Mouse (Mus musculus): ENCODE results near the gene Vps45. TPM values are rescaled to one million over a fixed set of nuclear protein-coding genes. Genes with fewer than 3 reads are reported as not detected.
A peak's percentile ranks its signal among the peaks of the same experiment; 100 is the strongest.
"Not testable (repeated sequence)": the region's sequence is repeated elsewhere in the genome, so short reads cannot be mapped to it uniquely, and the experiment has no call there.

The Vps45 gene
- polyA plus RNA-seq, 1 experiment: not detected

DNA sequence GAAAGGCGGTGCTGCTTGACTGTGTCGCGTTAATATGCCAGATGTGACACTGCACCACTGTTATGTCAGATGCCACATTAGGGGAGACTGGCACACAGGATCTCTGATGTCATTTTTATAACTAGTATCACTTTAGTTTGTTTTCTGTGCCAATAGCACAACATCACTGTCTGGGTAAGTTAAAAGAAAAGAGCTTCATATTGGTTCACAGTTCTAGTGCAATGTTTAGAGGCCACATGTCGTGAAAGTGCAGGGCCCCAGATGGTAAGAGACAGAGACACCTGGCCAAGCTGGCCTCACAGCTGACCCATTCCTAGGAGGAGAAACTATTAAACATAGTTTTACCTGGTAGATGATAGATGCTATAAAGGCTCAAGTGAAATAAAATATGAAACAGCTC lies 7.1 kb downstream of the Vps45 start:
- Histone ChIP-seq H3K4me1 (ENCODE audit: control insufficient read depth, insufficient read depth, low read length) (no peaks in the 10 kb centered on the region), H3K27ac (ENCODE audit: insufficient read depth, low read depth, low read length) (no peak overlapping the region), H3K4me3 (ENCODE audit: insufficient read depth, low read depth, low read length) (no peak overlapping the region)
- WGBS: 76% methylated on average over 4 of the region's 4 CpGs
- no peak for TF ChIP-seq POLR2A (IDR thresholded peaks at IDR 0.05; ENCODE audit: insufficient read depth, low read depth, low read length)
- no peak for TF ChIP-seq CTCF (IDR thresholded peaks at IDR 0.05; ENCODE audit: insufficient read depth, low read depth, low read length)

DNA sequence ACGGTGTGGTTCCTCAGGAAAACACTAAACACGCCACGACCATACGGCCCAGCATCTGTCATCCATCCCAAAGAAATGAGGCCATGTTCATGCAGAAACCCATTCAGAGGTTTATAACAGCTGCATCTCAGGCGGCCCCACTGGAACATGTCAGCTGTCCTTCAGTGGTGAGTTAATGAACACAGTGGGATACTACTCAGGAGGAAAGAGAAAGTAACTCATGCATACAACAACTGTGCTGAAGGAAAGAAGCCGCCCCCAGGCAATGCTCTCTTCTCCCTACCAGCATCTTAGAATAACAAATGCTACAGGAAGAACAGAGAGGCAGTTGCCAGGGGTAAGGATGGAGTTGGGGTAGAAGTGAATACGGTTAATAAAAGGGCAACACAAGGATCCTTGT lies 7.5 kb downstream of the Vps45 start:
- 61% methylated on average over 7 of the region's 7 CpGs for WGBS
- H3K4me1 ChIP-seq (ENCODE audit: control insufficient read depth, insufficient read depth, low read length): no peaks in the 10 kb centered on the region
- TF ChIP-seq CTCF (IDR thresholded peaks at IDR 0.05; ENCODE audit: insufficient read depth, low read depth, low read length) (no peak), POLR2A (IDR thresholded peaks at IDR 0.05; ENCODE audit: insufficient read depth, low read depth, low read length) (no peak)

DNA sequence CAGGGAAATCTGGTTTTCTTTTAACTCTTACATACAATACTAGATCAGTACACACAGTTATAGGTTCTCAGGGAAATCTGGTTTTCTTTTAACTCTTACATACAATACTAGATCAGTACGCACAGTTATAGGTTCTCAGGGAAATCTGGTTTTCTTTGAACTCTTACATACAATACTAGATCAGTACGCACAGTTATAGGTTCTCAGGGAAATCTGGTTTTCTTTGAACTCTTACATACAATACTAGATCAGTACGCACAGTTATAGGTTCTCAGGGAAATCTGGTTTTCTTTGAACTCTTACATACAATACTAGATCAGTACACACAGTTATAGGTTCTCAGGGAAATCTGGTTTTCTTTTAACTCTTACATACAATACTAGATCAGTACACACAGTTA lies 13.7 kb downstream of the Vps45 start:
- not testable (repeated sequence) for H3K4me1 ChIP-seq (ENCODE audit: control insufficient read depth, insufficient read depth, low read length)

More for the DNA sequence above, 7.5 kb downstream of the Vps45 start:
- Histone ChIP-seq H3K27ac (ENCODE audit: insufficient read depth, low read depth, low read length) (no peak overlapping the region), H3K4me3 (ENCODE audit: insufficient read depth, low read depth, low read length) (no peak overlapping the region)

DNA sequence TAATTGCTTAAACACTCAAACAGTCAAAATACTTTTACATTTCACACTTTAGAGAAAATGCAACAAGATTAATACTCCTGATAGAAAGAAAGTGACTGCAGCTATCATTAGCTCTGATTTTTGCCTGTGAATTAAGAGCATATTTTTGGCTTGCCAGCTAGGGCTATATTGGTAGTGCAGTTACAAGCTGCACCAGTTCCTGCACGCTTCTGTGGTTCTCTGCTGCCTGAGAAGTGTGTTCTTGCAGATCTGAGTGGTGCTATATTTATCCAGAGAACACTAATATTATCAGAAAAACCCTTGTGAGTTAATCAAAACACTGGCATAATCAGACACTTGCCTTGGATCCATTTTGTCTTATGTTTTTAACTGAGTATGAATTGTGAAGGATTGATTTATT lies 15.2 kb downstream of the Vps45 start:
- H3K27ac ChIP-seq (ENCODE audit: insufficient read depth, low read depth, low read length): no peak overlapping the region
- TF ChIP-seq POLR2A (IDR thresholded peaks at IDR 0.05; ENCODE audit: insufficient read depth, low read depth, low read length) (no peak), CTCF (IDR thresholded peaks at IDR 0.05; ENCODE audit: insufficient read depth, low read depth, low read length) (no peak)
- no peak overlapping the region for H3K4me3 ChIP-seq (ENCODE audit: insufficient read depth, low read depth, low read length)
- WGBS: 31% methylated on average over 1 of the region's 1 CpGs
- peaks cover 4% of the 10 kb centered on the region for H3K4me1 ChIP-seq (ENCODE audit: control insufficient read depth, insufficient read depth, low read length)

More for the DNA sequence above, 13.7 kb downstream of the Vps45 start:
- not testable (repeated sequence) for H3K27ac ChIP-seq (ENCODE audit: insufficient read depth, low read depth, low read length); H3K4me3 ChIP-seq (ENCODE audit: insufficient read depth, low read depth, low read length)
- WGBS: 92% methylated on average over 3 of the region's 3 CpGs

DNA sequence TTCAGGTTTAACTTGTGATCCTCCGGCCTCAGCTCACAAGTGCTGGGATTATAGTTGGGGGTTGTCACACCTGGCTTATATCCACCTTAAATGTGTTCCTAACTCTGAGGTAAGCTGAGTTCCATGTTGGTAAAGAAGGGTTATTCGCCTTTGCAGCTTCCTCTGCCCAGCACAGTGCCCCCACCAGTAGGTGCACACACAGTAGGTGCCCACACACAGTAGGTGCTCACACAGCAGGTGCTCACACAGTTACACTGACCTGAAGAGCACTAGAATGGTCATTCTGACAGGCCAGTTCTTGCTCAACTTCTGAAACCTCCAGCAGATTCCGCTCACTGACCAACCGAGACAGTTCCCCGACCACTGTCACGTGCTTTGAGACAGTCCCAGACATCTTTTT lies 17.2 kb downstream of the Vps45 start:
- WGBS: 97% methylated on average over 6 of the region's 6 CpGs
- H3K4me1 ChIP-seq (ENCODE audit: control insufficient read depth, insufficient read depth, low read length): peaks cover 4% of the 10 kb centered on the region
- TF ChIP-seq CTCF (IDR thresholded peaks at IDR 0.05; ENCODE audit: insufficient read depth, low read depth, low read length) (no peak), POLR2A (IDR thresholded peaks at IDR 0.05; ENCODE audit: insufficient read depth, low read depth, low read length) (no peak)
- no peak overlapping the region for H3K4me3 ChIP-seq (ENCODE audit: insufficient read depth, low read depth, low read length)
- no peak overlapping the region for H3K27ac ChIP-seq (ENCODE audit: insufficient read depth, low read depth, low read length)

DNA sequence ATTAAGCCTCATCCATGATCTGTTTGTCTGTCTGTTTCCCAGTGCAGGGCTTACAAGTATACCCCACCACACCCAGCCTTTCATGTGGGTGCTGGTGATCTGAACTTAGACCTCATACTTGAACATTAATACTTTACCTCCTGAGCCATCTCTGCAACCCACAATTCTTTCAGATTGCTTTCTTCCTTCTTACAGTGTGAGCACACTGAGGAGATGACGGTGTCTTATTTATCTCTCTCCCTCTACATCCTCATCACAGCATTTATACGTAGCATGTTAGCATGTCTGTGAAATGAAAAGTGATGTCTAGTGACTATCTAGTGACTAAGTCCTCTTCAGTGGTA lies 17.6 kb downstream of the Vps45 start:
- 86% methylated on average over 2 of the region's 2 CpGs for WGBS
- no peak for TF ChIP-seq POLR2A (IDR thresholded peaks at IDR 0.05; ENCODE audit: insufficient read depth, low read depth, low read length)
- no peak for TF ChIP-seq CTCF (IDR thresholded peaks at IDR 0.05; ENCODE audit: insufficient read depth, low read depth, low read length)
- 0 out of 2 replicates have a peak overlapping the region, but pooled peaks have one; percentile 50 for H3K27ac ChIP-seq (ENCODE audit: insufficient read depth, low read depth, low read length)

DNA sequence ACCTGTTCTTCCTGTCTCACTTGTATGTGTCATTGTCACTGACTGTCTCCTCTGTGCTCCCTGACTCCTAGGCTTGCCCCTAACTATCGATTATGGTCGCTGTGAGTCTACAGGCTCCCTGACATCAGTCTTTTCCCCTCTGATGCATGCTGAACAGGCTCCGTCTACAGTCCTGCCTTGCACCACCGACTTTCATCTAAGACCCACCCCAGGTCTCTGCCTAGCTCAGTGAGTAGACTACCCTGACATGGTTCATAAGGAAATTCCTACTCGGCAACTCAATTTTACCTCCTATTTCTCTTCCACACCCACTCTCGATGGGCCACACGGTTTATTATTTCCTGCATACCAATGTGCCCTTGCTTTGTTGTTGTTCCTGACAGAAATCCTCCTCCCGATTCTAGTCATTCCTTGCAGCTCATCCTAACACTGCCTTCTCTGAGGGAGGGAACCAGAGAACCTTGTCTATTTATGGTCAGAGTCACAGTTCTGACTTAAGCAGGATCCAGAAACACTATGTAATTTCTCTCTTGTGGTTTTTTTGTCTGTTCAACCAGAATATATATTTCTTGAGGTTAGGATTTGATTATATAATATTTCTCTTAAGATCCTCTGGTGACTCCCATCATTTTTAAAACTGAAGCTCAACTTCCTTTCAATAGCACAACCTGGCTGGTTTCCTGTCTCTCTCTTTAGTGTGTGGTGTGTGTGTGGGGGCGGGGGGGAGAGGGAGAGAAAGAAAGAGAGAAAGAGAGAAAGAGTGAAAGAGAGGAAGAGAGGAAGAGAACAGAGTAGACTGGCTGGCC lies 18.2 kb downstream of the Vps45 start:
- Histone ChIP-seq H3K4me1 (ENCODE audit: control insufficient read depth, insufficient read depth, low read length) (peaks cover 4% of the 10 kb centered on the region), H3K4me3 (ENCODE audit: insufficient read depth, low read depth, low read length) (no peak overlapping the region), H3K27ac (ENCODE audit: insufficient read depth, low read depth, low read length) (peak overlapping the region; percentile 53; the same call in 1 of the 2 replicates)
- no peak for TF ChIP-seq POLR2A (IDR thresholded peaks at IDR 0.05; ENCODE audit: insufficient read depth, low read depth, low read length)
- WGBS: 58% methylated on average over 9 of the region's 9 CpGs

More for the DNA sequence above, 17.6 kb downstream of the Vps45 start:
- Histone ChIP-seq H3K4me1 (ENCODE audit: control insufficient read depth, insufficient read depth, low read length) (peaks cover 4% of the 10 kb centered on the region), H3K4me3 (ENCODE audit: insufficient read depth, low read depth, low read length) (no peak overlapping the region)

DNA sequence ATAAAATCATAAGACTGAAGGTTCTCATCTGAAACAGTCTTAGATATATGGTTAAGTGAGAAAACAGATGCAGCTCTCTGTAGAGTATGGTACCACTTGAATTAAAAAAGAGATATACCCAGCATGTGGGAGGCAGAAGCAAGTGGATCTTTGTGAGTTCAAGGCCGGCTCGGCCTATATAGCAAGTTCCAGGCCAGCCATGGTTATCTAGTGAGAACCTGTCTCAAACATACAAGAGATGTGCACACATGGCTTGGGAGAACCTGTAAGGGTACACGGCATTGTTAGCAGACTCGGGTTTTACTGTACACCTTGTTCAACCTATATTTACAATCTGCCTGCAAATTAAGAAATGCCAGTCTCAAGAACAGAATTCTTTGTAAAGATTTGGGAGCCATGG lies 19.4 kb downstream of the Vps45 start:
- WGBS: 99% methylated on average over 4 of the region's 4 CpGs
- no peak overlapping the region for H3K27ac ChIP-seq (ENCODE audit: insufficient read depth, low read depth, low read length)

DNA sequence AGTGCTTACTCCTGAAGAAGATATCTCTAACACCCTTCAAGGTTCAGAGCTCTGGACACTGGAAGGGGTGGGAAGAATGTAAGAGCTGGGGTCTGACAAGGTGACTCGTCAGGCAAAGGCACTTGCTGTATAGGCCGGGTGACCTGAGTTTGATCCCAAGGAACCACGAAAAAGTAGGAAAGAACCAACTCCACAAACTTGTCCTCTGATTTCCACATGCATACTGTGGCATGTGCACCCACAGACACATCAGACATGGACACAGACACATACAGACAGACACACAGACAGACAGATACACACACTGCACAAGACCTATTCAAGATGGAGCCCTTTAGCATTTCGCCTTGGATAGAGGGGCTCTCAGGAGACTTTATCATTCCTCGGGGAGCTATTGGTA lies 20.1 kb downstream of the Vps45 start:
- Histone ChIP-seq H3K27ac (ENCODE audit: insufficient read depth, low read depth, low read length) (no peak overlapping the region), H3K4me1 (ENCODE audit: control insufficient read depth, insufficient read depth, low read length) (peaks cover 2% of the 10 kb centered on the region), H3K4me3 (ENCODE audit: insufficient read depth, low read depth, low read length) (no peak overlapping the region)
- TF ChIP-seq CTCF (IDR thresholded peaks at IDR 0.05; ENCODE audit: insufficient read depth, low read depth, low read length) (no peak), POLR2A (IDR thresholded peaks at IDR 0.05; ENCODE audit: insufficient read depth, low read depth, low read length) (no peak)
- WGBS: 79% methylated on average over 5 of the region's 5 CpGs

More for the DNA sequence above, 19.4 kb downstream of the Vps45 start:
- no peak for TF ChIP-seq POLR2A (IDR thresholded peaks at IDR 0.05; ENCODE audit: insufficient read depth, low read depth, low read length)
- TF ChIP-seq CTCF (IDR thresholded peaks at IDR 0.05; ENCODE audit: insufficient read depth, low read depth, low read length): no peak
- Histone ChIP-seq H3K4me1 (ENCODE audit: control insufficient read depth, insufficient read depth, low read length) (peaks cover 4% of the 10 kb centered on the region), H3K4me3 (ENCODE audit: insufficient read depth, low read depth, low read length) (no peak overlapping the region)
